26 mouse cellular contexts compared by ENCODE assay signal in genomic region chr15:85622213-85622612, GRCm38 (mm10).
"Had no signal": no experiment of that assay in that cellular context is flagged by ENCODE, and none has a peak within 500 bp of the region (broad histone marks: within the 10 kb centered on the region; RNA-seq: fewer than 3 reads in every experiment).

No protein-coding gene starts in this region.

- H3K9me3 ChIP-seq: heart, embryonic 15.5 days; hindbrain, embryonic 15.5 days; kidney, embryonic 15.5 days; liver, embryonic 12.5 days had no signal

- ATAC-seq: hindbrain, postnatal 0 days; intestine, embryonic 16.5 days; liver, embryonic 12.5 days had no signal

- DNase-seq: gastrocnemius, postnatal 10 days; gastrocnemius, postnatal 25 days; heart, adult 11 months; heart, adult 2 months; heart, postnatal 14 days; heart, postnatal 36 days; kidney, adult 11 months; kidney, adult 2 months; kidney, adult 9 months; kidney, postnatal 14 days; kidney, postnatal 36 days; layer of hippocampus, adult 9-11 months; layer of hippocampus, postnatal 36 days; left cerebral cortex, postnatal 4 days had no signal

- H3K27ac ChIP-seq: heart, adult 2 months; heart, embryonic 13.5 days; heart, embryonic 15.5 days; hindbrain, embryonic 13.5 days; hindbrain, embryonic 15.5 days; hindbrain, postnatal 0 days; kidney, embryonic 15.5 days; kidney, postnatal 0 days; limb, embryonic 12.5 days; liver, embryonic 12.5 days; liver, embryonic 14.5 days had no signal

- H3K27me3 ChIP-seq: hindbrain, embryonic 15.5 days had no signal

- H3K9ac ChIP-seq: heart, embryonic 13.5 days; heart, embryonic 15.5 days; hindbrain, embryonic 13.5 days; hindbrain, embryonic 15.5 days; kidney, embryonic 15.5 days; limb, embryonic 12.5 days; liver, embryonic 12.5 days; liver, embryonic 14.5 days had no signal

- H3K4me2 ChIP-seq: heart, embryonic 11.5 days; heart, embryonic 13.5 days; heart, embryonic 15.5 days; hindbrain, embryonic 13.5 days; hindbrain, embryonic 15.5 days; kidney, embryonic 15.5 days; limb, embryonic 12.5 days; liver, embryonic 12.5 days had no signal

- H3K36me3 ChIP-seq: heart, embryonic 13.5 days; heart, embryonic 15.5 days; hindbrain, embryonic 13.5 days; hindbrain, embryonic 15.5 days; kidney, embryonic 15.5 days; limb, embryonic 12.5 days; liver, embryonic 12.5 days had no signal

- H3K4me1 ChIP-seq: liver, embryonic 12.5 days had no signal

- H3K4me3 ChIP-seq: heart, adult 2 months; heart, embryonic 13.5 days; heart, embryonic 15.5 days; hindbrain, embryonic 13.5 days; hindbrain, embryonic 15.5 days; kidney, embryonic 15.5 days; limb, embryonic 12.5 days; liver, embryonic 12.5 days had no signal
